Mouse (Mus musculus): Measurements from ENCODE around the gene Disp2. TPM values are rescaled to one million over a fixed set of nuclear protein-coding genes. Genes with fewer than 3 reads are reported as not detected.

The Disp2 gene
- polyA plus RNA-seq, 1 experiment, result not detected

DNA sequence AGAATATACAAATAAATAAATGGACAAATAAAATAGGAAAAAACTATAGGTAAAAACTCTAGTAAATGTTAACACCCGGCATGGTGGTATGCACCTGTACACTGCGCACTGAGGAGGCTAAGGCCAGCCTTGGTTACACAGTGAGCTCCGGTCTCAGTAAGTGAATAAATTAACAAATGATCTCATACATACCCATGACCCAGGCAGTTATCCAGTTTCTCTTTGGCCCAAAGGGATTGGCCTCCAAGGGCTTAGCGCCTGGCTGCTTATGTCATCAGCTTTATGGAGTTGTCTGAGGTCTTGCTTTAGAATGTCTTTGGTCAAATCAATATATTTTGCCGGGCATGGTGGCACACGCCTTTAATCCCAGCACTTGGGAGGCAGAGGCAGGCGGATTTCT is 4.1 kb downstream of the Disp2 start:
- no peak for TF ChIP-seq CTCF (IDR thresholded peaks at IDR 0.05; ENCODE audit: control insufficient read depth, insufficient read depth, low read length)
- TF ChIP-seq POLR2A (IDR thresholded peaks at IDR 0.05; ENCODE audit: borderline replicate concordance, control insufficient read depth, low read depth, low read length), result no peak
- Histone ChIP-seq H3K27ac (ENCODE audit: control insufficient read depth, insufficient read depth, low read depth, low read length, poor library complexity) (no peak overlapping the region), H3K4me1 (ENCODE audit: control insufficient read depth, insufficient read depth, low read length) (no peaks in the 10 kb centered on the region; the same call in 1 of the 2 replicates), H3K4me3 (replicated peaks; ENCODE audit: control insufficient read depth, low read depth, low read length) (no peak overlapping the region)
- WGBS, result 84% methylated on average over 7 of the region's 7 CpGs

DNA sequence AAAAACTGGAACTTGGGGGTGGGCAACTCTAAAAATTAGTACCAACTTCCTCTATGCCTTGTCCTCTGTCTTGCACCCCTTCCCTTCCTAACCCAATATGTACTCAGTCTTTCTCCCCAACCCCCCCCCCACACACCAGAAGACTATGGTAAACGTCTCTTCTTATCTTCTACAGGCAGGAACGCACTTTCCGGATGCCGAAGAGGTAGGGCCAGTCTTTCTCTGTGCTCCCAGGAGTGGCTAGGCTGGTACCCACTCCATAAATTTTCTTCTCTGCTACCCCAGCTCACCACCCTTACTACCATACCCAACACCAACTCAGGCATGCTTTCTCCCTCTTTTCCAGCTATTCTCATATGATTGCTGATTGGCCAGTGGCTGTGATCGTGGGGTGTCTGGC is 7.0 kb downstream of the Disp2 start:
- H3K27ac ChIP-seq (ENCODE audit: control insufficient read depth, insufficient read depth, low read depth, low read length, poor library complexity), result no peak overlapping the region

GRCm38 (mm10) chr2:118789501-118789900 is 10.0 kb downstream of the Disp2 start:
- Histone ChIP-seq H3K4me3 (replicated peaks; ENCODE audit: control insufficient read depth, low read depth, low read length) (no peak overlapping the region), H3K4me1 (ENCODE audit: control insufficient read depth, insufficient read depth, low read length) (peaks cover 2% of the 10 kb centered on the region; the same call in 1 of the 2 replicates), H3K27ac (ENCODE audit: control insufficient read depth, insufficient read depth, low read depth, low read length, poor library complexity) (no peak overlapping the region)
- 74% methylated on average over 11 of the region's 11 CpGs for WGBS
- TF ChIP-seq CTCF (IDR thresholded peaks at IDR 0.05; ENCODE audit: control insufficient read depth, insufficient read depth, low read length), result no peak
- no peak for TF ChIP-seq POLR2A (IDR thresholded peaks at IDR 0.05; ENCODE audit: borderline replicate concordance, control insufficient read depth, low read depth, low read length)

More for the DNA sequence above, 7.0 kb downstream of the Disp2 start:
- no peak for TF ChIP-seq CTCF (IDR thresholded peaks at IDR 0.05; ENCODE audit: control insufficient read depth, insufficient read depth, low read length)
- TF ChIP-seq POLR2A (IDR thresholded peaks at IDR 0.05; ENCODE audit: borderline replicate concordance, control insufficient read depth, low read depth, low read length), result no peak
- 61% methylated on average over 5 of the region's 5 CpGs for WGBS
- peaks cover 2% of the 10 kb centered on the region; the same call in 1 of the 2 replicates for H3K4me1 ChIP-seq (ENCODE audit: control insufficient read depth, insufficient read depth, low read length)
- no peak overlapping the region for H3K4me3 ChIP-seq (replicated peaks; ENCODE audit: control insufficient read depth, low read depth, low read length)

DNA sequence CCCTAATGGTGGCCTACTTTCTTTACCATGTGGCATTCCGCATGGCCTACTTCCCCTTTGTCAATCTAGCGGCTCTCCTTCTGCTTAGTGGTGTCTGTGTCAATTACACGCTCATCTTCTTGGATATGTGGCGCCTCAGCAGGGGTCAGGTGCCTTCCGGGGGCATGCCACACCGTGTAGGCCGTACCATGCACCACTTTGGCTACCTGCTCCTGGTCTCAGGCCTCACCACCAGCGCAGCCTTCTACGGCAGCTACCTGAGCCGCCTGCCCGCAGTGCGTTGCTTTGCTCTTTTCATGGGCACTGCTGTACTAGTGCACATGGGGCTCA is 10.7 kb downstream of the Disp2 start:
- H3K4me3 ChIP-seq (replicated peaks; ENCODE audit: control insufficient read depth, low read depth, low read length), result no peak overlapping the region
- peaks cover 2% of the 10 kb centered on the region; the same call in 1 of the 2 replicates for H3K4me1 ChIP-seq (ENCODE audit: control insufficient read depth, insufficient read depth, low read length)

GRCm38 (mm10) chr2:118790551-118791525 is 11.3 kb downstream of the Disp2 start:
- H3K4me1 ChIP-seq (ENCODE audit: control insufficient read depth, insufficient read depth, low read length), result peaks cover 2% of the 10 kb centered on the region; the same call in 1 of the 2 replicates
- H3K4me3 ChIP-seq (replicated peaks; ENCODE audit: control insufficient read depth, low read depth, low read length), result no peak overlapping the region
- H3K27ac ChIP-seq (ENCODE audit: control insufficient read depth, insufficient read depth, low read depth, low read length, poor library complexity), result no peak overlapping the region; the same call in 1 of the 2 replicates
- TF ChIP-seq POLR2A (IDR thresholded peaks at IDR 0.05; ENCODE audit: borderline replicate concordance, control insufficient read depth, low read depth, low read length) (no peak), CTCF (IDR thresholded peaks at IDR 0.05; ENCODE audit: control insufficient read depth, insufficient read depth, low read length) (peak; percentile 62; the same call in 1 of the 2 replicates)
- 37% methylated on average over 44 of the region's 44 CpGs for WGBS

More for the DNA sequence above, 10.7 kb downstream of the Disp2 start:
- TF ChIP-seq POLR2A (IDR thresholded peaks at IDR 0.05; ENCODE audit: borderline replicate concordance, control insufficient read depth, low read depth, low read length), result no peak
- TF ChIP-seq CTCF (IDR thresholded peaks at IDR 0.05; ENCODE audit: control insufficient read depth, insufficient read depth, low read length), result no peak
- WGBS, result 76% methylated on average over 12 of the region's 12 CpGs
- H3K27ac ChIP-seq (ENCODE audit: control insufficient read depth, insufficient read depth, low read depth, low read length, poor library complexity), result no peak overlapping the region

GRCm38 (mm10) chr2:118791591-118792258 is 12.2 kb downstream of the Disp2 start:
- TF ChIP-seq POLR2A (IDR thresholded peaks at IDR 0.05; ENCODE audit: borderline replicate concordance, control insufficient read depth, low read depth, low read length) (no peak), CTCF (IDR thresholded peaks at IDR 0.05; ENCODE audit: control insufficient read depth, insufficient read depth, low read length) (no peak)
- Histone ChIP-seq H3K4me3 (replicated peaks; ENCODE audit: control insufficient read depth, low read depth, low read length) (no peak overlapping the region), H3K4me1 (ENCODE audit: control insufficient read depth, insufficient read depth, low read length) (peaks cover 2% of the 10 kb centered on the region; the same call in 1 of the 2 replicates), H3K27ac (ENCODE audit: control insufficient read depth, insufficient read depth, low read depth, low read length, poor library complexity) (no peak overlapping the region)
- 93% methylated on average over 26 of the region's 26 CpGs for WGBS

DNA sequence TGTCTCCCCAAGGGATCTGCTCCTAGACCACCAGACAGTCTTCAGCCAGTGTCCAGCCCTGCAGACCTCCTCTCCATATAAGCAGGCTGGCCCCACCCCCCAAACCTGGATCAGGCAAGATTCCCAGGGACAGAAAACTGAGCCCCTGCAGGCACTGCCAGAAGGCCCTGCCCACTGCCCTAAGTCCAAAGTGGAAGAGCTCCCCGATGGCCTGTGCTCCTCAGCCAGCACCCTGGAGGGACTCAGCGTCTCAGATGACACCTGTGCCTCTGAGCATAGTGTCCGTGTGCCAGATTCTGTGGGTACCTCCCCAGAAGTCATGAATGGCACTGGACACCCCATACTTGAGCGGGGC is 12.7 kb downstream of the Disp2 start:
- Histone ChIP-seq H3K4me3 (replicated peaks; ENCODE audit: control insufficient read depth, low read depth, low read length) (no peak overlapping the region), H3K4me1 (ENCODE audit: control insufficient read depth, insufficient read depth, low read length) (peaks cover 2% of the 10 kb centered on the region; the same call in 1 of the 2 replicates), H3K27ac (ENCODE audit: control insufficient read depth, insufficient read depth, low read depth, low read length, poor library complexity) (no peak overlapping the region)
- WGBS, result 84% methylated on average over 4 of the region's 4 CpGs
- TF ChIP-seq POLR2A (IDR thresholded peaks at IDR 0.05; ENCODE audit: borderline replicate concordance, control insufficient read depth, low read depth, low read length), result no peak
- no peak for TF ChIP-seq CTCF (IDR thresholded peaks at IDR 0.05; ENCODE audit: control insufficient read depth, insufficient read depth, low read length)

GRCm38 (mm10) chr2:118793636-118794035 is 14.1 kb downstream of the Disp2 start:
- no peak overlapping the region for H3K4me3 ChIP-seq (replicated peaks; ENCODE audit: control insufficient read depth, low read depth, low read length)
- WGBS, result 17% methylated on average over 4 of the region's 4 CpGs
- no peak overlapping the region for H3K27ac ChIP-seq (ENCODE audit: control insufficient read depth, insufficient read depth, low read depth, low read length, poor library complexity)
- TF ChIP-seq CTCF (IDR thresholded peaks at IDR 0.05; ENCODE audit: control insufficient read depth, insufficient read depth, low read length) (no peak), POLR2A (IDR thresholded peaks at IDR 0.05; ENCODE audit: borderline replicate concordance, control insufficient read depth, low read depth, low read length) (no peak)
- peaks cover 2% of the 10 kb centered on the region; the same call in 1 of the 2 replicates for H3K4me1 ChIP-seq (ENCODE audit: control insufficient read depth, insufficient read depth, low read length)

Data from bone marrow, adult 2 months (tissue).